Mouse (Mus musculus) liver, embryonic 11.5 days (tissue): ENCODE data around the gene Mnat1. TPM values are rescaled to one million over a fixed set of nuclear protein-coding genes. Genes with fewer than 3 reads are reported as not detected.

Experiments used
- ATAC-seq: fragments of 200-750 bp; cut with Nextera tagmentation; replicated peaks from 2 replicates; pipeline ENCODE4 v1.8.0; 2017; ENCODE audit warnings: moderate number of reproducible peaks, mild to moderate bottlenecking, moderate TSS enrichment, moderate library complexity; ENCODE audit not compliant: low FRiP score
- DNase-seq: peaks from one replicate; pipeline ENCODE4 v3.0.0-alpha.2; 2017; ENCODE audit warnings: low spot score
- H3K27ac ChIP-seq: fragments of 300-500 bp; sonication (generic); 2 replicates; pipeline ENCODE4 v1.5.1; 2014; ENCODE audit warnings: mild to moderate bottlenecking, low read depth, low read length, control low read depth
- H3K27me3 ChIP-seq: fragments of 300-500 bp; sonication (generic); replicated peaks from 2 replicates; pipeline ENCODE4 v1.6.1; 2014; ENCODE audit warnings: low read length, mixed read lengths; ENCODE audit not compliant: control insufficient read depth, insufficient read depth
- H3K36me3 ChIP-seq: fragments of 300-500 bp; sonication (generic); 2 replicates; pipeline ENCODE4 v1.6.1; 2014; ENCODE audit warnings: mild to moderate bottlenecking, low read length, moderate library complexity, mixed read lengths; ENCODE audit not compliant: control insufficient read depth, insufficient read depth
- H3K4me1 ChIP-seq: fragments of 300-500 bp; sonication (generic); replicated peaks from 2 replicates; pipeline ENCODE4 v1.6.1; 2014; ENCODE audit warnings: low read length, mixed read lengths; ENCODE audit not compliant: control insufficient read depth, insufficient read depth
- H3K4me2 ChIP-seq: fragments of 300-500 bp; sonication (generic); 2 replicates; pipeline ENCODE4 v1.6.1; 2014; ENCODE audit warnings: mild to moderate bottlenecking, control low read depth, moderate library complexity
- H3K4me3 ChIP-seq: fragments of 300-500 bp; sonication (generic); 2 replicates; pipeline ENCODE4 v1.5.1; 2014; ENCODE audit warnings: low read depth, low read length, control low read depth
- H3K9ac ChIP-seq: fragments of 300-500 bp; sonication (generic); 2 replicates; pipeline ENCODE4 v1.6.1; 2014; ENCODE audit warnings: low read depth, low read length, control low read depth
- H3K9me3 ChIP-seq: fragments of 300-500 bp; sonication (generic); 2 replicates; pipeline ENCODE4 v1.6.1; 2016; ENCODE audit warnings: low read length, inconsistent platforms, mixed read lengths; ENCODE audit not compliant: control insufficient read depth
- WGBS: fragments of 180-500 bp; shearing (Covaris S2); extraction: QIAGEN DNeasy Blood & Tissue Kit; methylation state at CpG from one replicate; pipeline ENCODE4 v1.1.7; 2014; 5-methylcytosine and 5-hydroxymethylcytosine counted together
- polyA plus RNA-seq: library from polyadenylated mRNA; unstranded; fragments of >200 nt; fragmentation: Nextera tagmentation; extraction: Ambion mirVana; gene quantifications from 2 replicates; pipeline ENCODE4 v1.2.1, GENCODE M21; 2014

Mnat1 gene
- polyA plus RNA-seq, 1 experiment from 2014 or later: 30.5 TPM

GRCm38 (mm10) chr12:73207008-73207407, 83.5 kb downstream of the Mnat1 start:
- H3K27me3 ChIP-seq: no peaks in the 10 kb centered on the region
- no peak overlapping the region for H3K27ac ChIP-seq
- no peak for DNase-seq
- H3K9me3 ChIP-seq: no peaks in the 10 kb centered on the region
- H3K4me2 ChIP-seq: no peak overlapping the region
- H3K36me3 ChIP-seq: no peaks in the 10 kb centered on the region
- WGBS: 59% methylated on average over 4 of the region's 4 CpGs
- no peaks in the 10 kb centered on the region; the same call in 1 of the 2 replicates for H3K4me1 ChIP-seq
- no peak for ATAC-seq
- no peak overlapping the region for H3K9ac ChIP-seq
- no peak overlapping the region for H3K4me3 ChIP-seq

- no peaks in the 10 kb centered on the region; the same call in 1 of the 2 replicates for H3K4me1 ChIP-seq
- H3K4me3 ChIP-seq: no peak overlapping the region
- 86% methylated on average over 1 of the region's 1 CpGs for WGBS
- no peaks in the 10 kb centered on the region for H3K9me3 ChIP-seq
- no peaks in the 10 kb centered on the region for H3K36me3 ChIP-seq
- no peak overlapping the region for H3K4me2 ChIP-seq
- no peaks in the 10 kb centered on the region for H3K27me3 ChIP-seq
- no peak overlapping the region for H3K27ac ChIP-seq
- no peak for ATAC-seq
- H3K9ac ChIP-seq: no peak overlapping the region
- DNase-seq: no peak
Measured at GRCm38 (mm10) chr12:73207461-73207860, 83.9 kb downstream of the Mnat1 start.

- ATAC-seq: no peak
Measured at GRCm38 (mm10) chr12:73208518-73208917, 85.0 kb downstream of the Mnat1 start.

GRCm38 (mm10) chr12:73209117-73209516, 85.6 kb downstream of the Mnat1 start:
- DNase-seq (no peak), ATAC-seq (no peak)
- no peak overlapping the region for H3K4me2 ChIP-seq
- no peaks in the 10 kb centered on the region for H3K36me3 ChIP-seq
- H3K27me3 ChIP-seq: no peaks in the 10 kb centered on the region
- H3K9ac ChIP-seq: no peak overlapping the region
- WGBS: 72% methylated on average over 1 of the region's 1 CpGs
- H3K9me3 ChIP-seq: no peaks in the 10 kb centered on the region
- H3K27ac ChIP-seq: no peak overlapping the region
- H3K4me1 ChIP-seq: no peaks in the 10 kb centered on the region; the same call in 1 of the 2 replicates
- no peak overlapping the region for H3K4me3 ChIP-seq

More at GRCm38 (mm10) chr12:73208518-73208917, 85.0 kb downstream of the Mnat1 start:
- no peaks in the 10 kb centered on the region for H3K27me3 ChIP-seq
- no peak overlapping the region for H3K4me2 ChIP-seq
- H3K9ac ChIP-seq: no peak overlapping the region
- WGBS: 88% methylated on average over 4 of the region's 4 CpGs
- H3K4me3 ChIP-seq: no peak overlapping the region
- H3K27ac ChIP-seq: no peak overlapping the region
- no peaks in the 10 kb centered on the region for H3K9me3 ChIP-seq
- H3K36me3 ChIP-seq: no peaks in the 10 kb centered on the region
- DNase-seq: no peak
- H3K4me1 ChIP-seq: no peaks in the 10 kb centered on the region; the same call in 1 of the 2 replicates

- H3K36me3 ChIP-seq: no peaks in the 10 kb centered on the region
- H3K9ac ChIP-seq: no peak overlapping the region
- DNase-seq (no peak), ATAC-seq (no peak)
- no peak overlapping the region for H3K4me2 ChIP-seq
- no peak overlapping the region for H3K27ac ChIP-seq
- H3K4me1 ChIP-seq: no peaks in the 10 kb centered on the region; the same call in 1 of the 2 replicates
- H3K4me3 ChIP-seq: no peak overlapping the region
- 69% methylated on average over 3 of the region's 3 CpGs for WGBS
- H3K9me3 ChIP-seq: no peaks in the 10 kb centered on the region
- H3K27me3 ChIP-seq: no peaks in the 10 kb centered on the region
Measured at GRCm38 (mm10) chr12:73210454-73210853, 86.9 kb downstream of the Mnat1 start.

GRCm38 (mm10) chr12:73215773-73216172, 92.3 kb downstream of the Mnat1 start:
- Histone ChIP-seq H3K9ac (no peak overlapping the region), H3K4me3 (no peak overlapping the region), H3K27me3 (no peaks in the 10 kb centered on the region), H3K4me1 (no peaks in the 10 kb centered on the region), H3K4me2 (no peak overlapping the region), H3K27ac (no peak overlapping the region), H3K36me3 (0 out of 2 replicates have a peak, but pooled peaks cover 4% of the 10 kb centered on the region), H3K9me3 (no peaks in the 10 kb centered on the region)
- WGBS: 64% methylated on average over 5 of the region's 5 CpGs
- ATAC-seq: no peak
- no peak for DNase-seq

GRCm38 (mm10) chr12:73218632-73219031, 95.1 kb downstream of the Mnat1 start:
- DNase-seq: no peak
- 82% methylated on average over 5 of the region's 5 CpGs for WGBS
- H3K9me3 ChIP-seq: no peaks in the 10 kb centered on the region
- no peaks in the 10 kb centered on the region for H3K4me1 ChIP-seq
- 0 out of 2 replicates have a peak, but pooled peaks cover 4% of the 10 kb centered on the region for H3K36me3 ChIP-seq
- no peaks in the 10 kb centered on the region for H3K27me3 ChIP-seq
- ATAC-seq: no peak
- H3K27ac ChIP-seq: no peak overlapping the region
- no peak overlapping the region for H3K9ac ChIP-seq
- no peak overlapping the region for H3K4me2 ChIP-seq
- H3K4me3 ChIP-seq: no peak overlapping the region

GRCm38 (mm10) chr12:73221235-73221634, 97.7 kb downstream of the Mnat1 start:
- H3K27me3 ChIP-seq: no peaks in the 10 kb centered on the region
- no peaks in the 10 kb centered on the region for H3K4me1 ChIP-seq
- H3K4me3 ChIP-seq: no peak overlapping the region
- no peaks in the 10 kb centered on the region for H3K9me3 ChIP-seq
- H3K27ac ChIP-seq: no peak overlapping the region
- no peak for DNase-seq
- H3K36me3 ChIP-seq: 0 out of 2 replicates have a peak, but pooled peaks cover 4% of the 10 kb centered on the region
- H3K4me2 ChIP-seq: no peak overlapping the region
- ATAC-seq: peak; percentile 79
- 49% methylated on average over 3 of the region's 3 CpGs for WGBS
- no peak overlapping the region for H3K9ac ChIP-seq

- Histone ChIP-seq H3K9me3 (no peaks in the 10 kb centered on the region), H3K27ac (no peak overlapping the region), H3K27me3 (no peaks in the 10 kb centered on the region), H3K4me3 (no peak overlapping the region), H3K36me3 (0 out of 2 replicates have a peak, but pooled peaks cover 4% of the 10 kb centered on the region), H3K4me1 (no peaks in the 10 kb centered on the region), H3K4me2 (no peak overlapping the region), H3K9ac (no peak overlapping the region)
- ATAC-seq (no peak), DNase-seq (no peak)
- WGBS: 79% methylated on average over 6 of the region's 6 CpGs
Measured at GRCm38 (mm10) chr12:73223872-73224271, 100.4 kb downstream of the Mnat1 start.
